Mouse (Mus musculus): ENCODE results near the gene Lemd1.

GRCm38 (mm10) chr1:132198401-132199071, 7.3 kb downstream of the Lemd1 start:
- TF ChIP-seq EP300 (IDR thresholded peaks at IDR 0.05; ENCODE audit: low read depth): no peak
- no peak for TF ChIP-seq CTCF (IDR thresholded peaks at IDR 0.05; ENCODE audit: low read depth)

Measured in liver, embryonic 14.5 days (tissue).